Mouse (Mus musculus): ENCODE measurements at regions not wholly inside any gene's neighbourhood (a gene's known extent, or its start where the extent isn't known, plus 50 kb on each side); places are given as distances from the start of the nearest gene placed in this dataset.

- Histone ChIP-seq H3K9ac (ENCODE audit: low read depth, low read length, severe bottlenecking) (no peak overlapping the region), H3K4me3 (replicated peaks; ENCODE audit: low read length) (no peak overlapping the region), H3K4me2 (replicated peaks; ENCODE audit: low read depth, low read length, severe bottlenecking) (no peak overlapping the region), H3K27ac (replicated peaks; ENCODE audit: low read depth, low read length) (no peak overlapping the region), H3K36me3 (ENCODE audit: control insufficient read depth, insufficient read depth, low read length) (no peaks in the 10 kb centered on the region), H3K4me1 (ENCODE audit: control insufficient read depth, insufficient read depth, low read length) (peaks cover 10% of the 10 kb centered on the region; the same call in 1 of the 2 replicates), H3K9me3 (ENCODE audit: control insufficient read depth, low read length) (no peaks in the 10 kb centered on the region), H3K27me3 (ENCODE audit: control insufficient read depth, insufficient read depth, low read length) (no peaks in the 10 kb centered on the region)
- no peak for TF ChIP-seq POLR2A (IDR thresholded peaks at IDR 0.05; ENCODE audit: borderline replicate concordance, extremely low read depth, insufficient read depth, insufficient read length)
- DNase-seq (ENCODE audit: low spot score) (no peak), ATAC-seq (ENCODE audit: low FRiP score, low read depth) (no peak)
- 40% methylated on average over 4 of the region's 4 CpGs for WGBS
Observed at GRCm38 (mm10) chr16:85966892-85967444, 65.3 kb upstream of the Adamts5 start.

GRCm38 (mm10) chr16:85966251-85966650 lies 64.6 kb upstream of the Adamts5 start:
- Histone ChIP-seq H3K9ac (ENCODE audit: low read depth, low read length, severe bottlenecking) (no peak overlapping the region), H3K4me3 (replicated peaks; ENCODE audit: low read length) (no peak overlapping the region), H3K27ac (replicated peaks; ENCODE audit: low read depth, low read length) (no peak overlapping the region), H3K36me3 (ENCODE audit: control insufficient read depth, insufficient read depth, low read length) (no peaks in the 10 kb centered on the region), H3K4me1 (ENCODE audit: control insufficient read depth, insufficient read depth, low read length) (peaks cover 10% of the 10 kb centered on the region; the same call in 1 of the 2 replicates), H3K27me3 (ENCODE audit: control insufficient read depth, insufficient read depth, low read length) (no peaks in the 10 kb centered on the region), H3K4me2 (replicated peaks; ENCODE audit: low read depth, low read length, severe bottlenecking) (no peak overlapping the region), H3K9me3 (ENCODE audit: control insufficient read depth, low read length) (no peaks in the 10 kb centered on the region)
- no peak for TF ChIP-seq POLR2A (IDR thresholded peaks at IDR 0.05; ENCODE audit: borderline replicate concordance, extremely low read depth, insufficient read depth, insufficient read length)
- ATAC-seq (ENCODE audit: low FRiP score, low read depth) (no peak), DNase-seq (ENCODE audit: low spot score) (no peak)
- WGBS, result 38% methylated on average over 4 of the region's 4 CpGs

- 79% methylated on average over 2 of the region's 2 CpGs for WGBS
Observed at GRCm38 (mm10) chr16:85964352-85965210, 63.0 kb upstream of the Adamts5 start.

GRCm38 (mm10) chr16:85956006-85956562 lies 54.5 kb upstream of the Adamts5 start:
- ATAC-seq (ENCODE audit: low FRiP score, low read depth) (no peak), DNase-seq (ENCODE audit: low spot score) (no peak)
- WGBS, result 60% methylated on average over 4 of the region's 4 CpGs
- H3K36me3 ChIP-seq (ENCODE audit: control insufficient read depth, insufficient read depth, low read length), result no peaks in the 10 kb centered on the region
- TF ChIP-seq POLR2A (IDR thresholded peaks at IDR 0.05; ENCODE audit: borderline replicate concordance, extremely low read depth, insufficient read depth, insufficient read length), result no peak
- peaks cover 2% of the 10 kb centered on the region; the same call in 1 of the 2 replicates for H3K4me1 ChIP-seq (ENCODE audit: control insufficient read depth, insufficient read depth, low read length)
- H3K27ac ChIP-seq (replicated peaks; ENCODE audit: low read depth, low read length), result no peak overlapping the region
- no peaks in the 10 kb centered on the region for H3K27me3 ChIP-seq (ENCODE audit: control insufficient read depth, insufficient read depth, low read length)
- H3K4me2 ChIP-seq (replicated peaks; ENCODE audit: low read depth, low read length, severe bottlenecking), result no peak overlapping the region
- no peak overlapping the region for H3K9ac ChIP-seq (ENCODE audit: low read depth, low read length, severe bottlenecking)
- H3K4me3 ChIP-seq (replicated peaks; ENCODE audit: low read length), result no peak overlapping the region
- no peaks in the 10 kb centered on the region for H3K9me3 ChIP-seq (ENCODE audit: control insufficient read depth, low read length)

More at GRCm38 (mm10) chr16:85964352-85965210, 63.0 kb upstream of the Adamts5 start:
- DNase-seq (ENCODE audit: low spot score) (no peak), ATAC-seq (ENCODE audit: low FRiP score, low read depth) (no peak)
- H3K4me3 ChIP-seq (replicated peaks; ENCODE audit: low read length), result no peak overlapping the region
- no peak overlapping the region for H3K9ac ChIP-seq (ENCODE audit: low read depth, low read length, severe bottlenecking)
- peaks cover 10% of the 10 kb centered on the region; the same call in 1 of the 2 replicates for H3K4me1 ChIP-seq (ENCODE audit: control insufficient read depth, insufficient read depth, low read length)
- H3K27ac ChIP-seq (replicated peaks; ENCODE audit: low read depth, low read length), result peak overlapping the region; percentile 6; the same call in 1 of the 2 replicates
- H3K9me3 ChIP-seq (ENCODE audit: control insufficient read depth, low read length), result no peaks in the 10 kb centered on the region
- H3K36me3 ChIP-seq (ENCODE audit: control insufficient read depth, insufficient read depth, low read length), result no peaks in the 10 kb centered on the region
- H3K4me2 ChIP-seq (replicated peaks; ENCODE audit: low read depth, low read length, severe bottlenecking), result no peak overlapping the region
- H3K27me3 ChIP-seq (ENCODE audit: control insufficient read depth, insufficient read depth, low read length), result no peaks in the 10 kb centered on the region
- TF ChIP-seq POLR2A (IDR thresholded peaks at IDR 0.05; ENCODE audit: borderline replicate concordance, extremely low read depth, insufficient read depth, insufficient read length), result no peak

GRCm38 (mm10) chr16:85951628-85952027 lies 50.0 kb upstream of the Adamts5 start:
- ATAC-seq (ENCODE audit: low FRiP score, low read depth) (no peak), DNase-seq (ENCODE audit: low spot score) (no peak)
- TF ChIP-seq POLR2A (IDR thresholded peaks at IDR 0.05; ENCODE audit: borderline replicate concordance, extremely low read depth, insufficient read depth, insufficient read length), result no peak
- Histone ChIP-seq H3K27ac (replicated peaks; ENCODE audit: low read depth, low read length) (no peak overlapping the region), H3K36me3 (ENCODE audit: control insufficient read depth, insufficient read depth, low read length) (no peaks in the 10 kb centered on the region), H3K9me3 (ENCODE audit: control insufficient read depth, low read length) (no peaks in the 10 kb centered on the region), H3K4me2 (replicated peaks; ENCODE audit: low read depth, low read length, severe bottlenecking) (no peak overlapping the region), H3K4me1 (ENCODE audit: control insufficient read depth, insufficient read depth, low read length) (peaks cover 2% of the 10 kb centered on the region; the same call in 1 of the 2 replicates), H3K9ac (ENCODE audit: low read depth, low read length, severe bottlenecking) (no peak overlapping the region), H3K27me3 (ENCODE audit: control insufficient read depth, insufficient read depth, low read length) (no peaks in the 10 kb centered on the region), H3K4me3 (replicated peaks; ENCODE audit: low read length) (no peak overlapping the region)
- 85% methylated on average over 4 of the region's 4 CpGs for WGBS

Data from limb, embryonic 14.5 days (tissue).